Mouse (Mus musculus): ENCODE measurements at regions not wholly inside any gene's neighbourhood (a gene's known extent, or its start where the extent isn't known, plus 50 kb on each side); places are given as distances from the start of the nearest gene placed in this dataset.

GRCm38 (mm10) chr3:39320851-39321250 is 434.1 kb downstream of the Fat4 start:
- H3K9me3 ChIP-seq, result no peaks in the 10 kb centered on the region
- H3K4me2 ChIP-seq (replicated peaks), result no peak overlapping the region
- H3K9ac ChIP-seq (replicated peaks), result no peak overlapping the region
- H3K36me3 ChIP-seq, result no peaks in the 10 kb centered on the region
- 78% methylated on average over 7 of the region's 7 CpGs for WGBS
- no peak overlapping the region for H3K4me3 ChIP-seq
- H3K27ac ChIP-seq (replicated peaks), result no peak overlapping the region
- H3K4me1 ChIP-seq, result no peaks in the 10 kb centered on the region
- no peak for ATAC-seq (ENCODE audit: low FRiP score, low read depth)
- H3K27me3 ChIP-seq, result no peaks in the 10 kb centered on the region

GRCm38 (mm10) chr3:39322225-39322624 is 435.5 kb downstream of the Fat4 start:
- Histone ChIP-seq H3K4me2 (replicated peaks) (no peak overlapping the region), H3K36me3 (no peaks in the 10 kb centered on the region), H3K4me1 (no peaks in the 10 kb centered on the region), H3K4me3 (no peak overlapping the region), H3K27me3 (no peaks in the 10 kb centered on the region), H3K9me3 (no peaks in the 10 kb centered on the region), H3K9ac (replicated peaks) (no peak overlapping the region), H3K27ac (replicated peaks) (no peak overlapping the region)
- ATAC-seq (ENCODE audit: low FRiP score, low read depth), result no peak
- 74% methylated on average over 5 of the region's 5 CpGs for WGBS

- 46% methylated on average over 8 of the region's 8 CpGs for WGBS
- no peak overlapping the region for H3K4me3 ChIP-seq
- peaks cover 9% of the 10 kb centered on the region; the same call in 1 of the 2 replicates for H3K9me3 ChIP-seq
- H3K27ac ChIP-seq (replicated peaks), result no peak overlapping the region
- no peaks in the 10 kb centered on the region for H3K36me3 ChIP-seq
- no peaks in the 10 kb centered on the region for H3K4me1 ChIP-seq
- no peak overlapping the region for H3K9ac ChIP-seq (replicated peaks)
- no peaks in the 10 kb centered on the region for H3K27me3 ChIP-seq
- H3K4me2 ChIP-seq (replicated peaks), result no peak overlapping the region
- no peak for ATAC-seq (ENCODE audit: low FRiP score, low read depth)
These were observed 449.0 kb downstream of the Fat4 start for GRCm38 (mm10) chr3:39335612-39336230.

- H3K4me2 ChIP-seq (replicated peaks), result no peak overlapping the region
- H3K36me3 ChIP-seq, result no peaks in the 10 kb centered on the region
- no peak overlapping the region for H3K4me3 ChIP-seq
- H3K9me3 ChIP-seq, result no peaks in the 10 kb centered on the region
- ATAC-seq (ENCODE audit: low FRiP score, low read depth), result no peak
- H3K9ac ChIP-seq (replicated peaks), result no peak overlapping the region
- H3K27ac ChIP-seq (replicated peaks), result no peak overlapping the region
- H3K4me1 ChIP-seq, result no peaks in the 10 kb centered on the region
- H3K27me3 ChIP-seq, result no peaks in the 10 kb centered on the region
- 77% methylated on average over 3 of the region's 3 CpGs for WGBS
These were observed 454.5 kb downstream of the Fat4 start for GRCm38 (mm10) chr3:39341161-39341687.

GRCm38 (mm10) chr3:39344078-39344477 is 457.3 kb downstream of the Fat4 start:
- Histone ChIP-seq H3K9ac (replicated peaks) (no peak overlapping the region), H3K9me3 (no peaks in the 10 kb centered on the region), H3K4me2 (replicated peaks) (no peak overlapping the region), H3K4me3 (no peak overlapping the region), H3K27ac (replicated peaks) (no peak overlapping the region), H3K36me3 (no peaks in the 10 kb centered on the region), H3K4me1 (no peaks in the 10 kb centered on the region), H3K27me3 (no peaks in the 10 kb centered on the region)
- no peak for ATAC-seq (ENCODE audit: low FRiP score, low read depth)
- 82% methylated on average over 3 of the region's 3 CpGs for WGBS

- Histone ChIP-seq H3K27ac (replicated peaks) (no peak overlapping the region), H3K27me3 (no peaks in the 10 kb centered on the region), H3K9me3 (no peaks in the 10 kb centered on the region), H3K4me3 (no peak overlapping the region), H3K9ac (replicated peaks) (no peak overlapping the region), H3K4me1 (no peaks in the 10 kb centered on the region), H3K36me3 (no peaks in the 10 kb centered on the region), H3K4me2 (replicated peaks) (no peak overlapping the region)
- no peak for ATAC-seq (ENCODE audit: low FRiP score, low read depth)
- 96% methylated on average over 4 of the region's 4 CpGs for WGBS
These were observed 460.8 kb downstream of the Fat4 start for GRCm38 (mm10) chr3:39347578-39347977.

GRCm38 (mm10) chr3:39357012-39357411 is 470.3 kb downstream of the Fat4 start:
- no peak overlapping the region for H3K4me2 ChIP-seq (replicated peaks)
- no peak overlapping the region for H3K4me3 ChIP-seq
- no peak overlapping the region for H3K27ac ChIP-seq (replicated peaks)
- no peaks in the 10 kb centered on the region for H3K4me1 ChIP-seq
- H3K36me3 ChIP-seq, result no peaks in the 10 kb centered on the region
- no peak overlapping the region for H3K9ac ChIP-seq (replicated peaks)
- 96% methylated on average over 2 of the region's 2 CpGs for WGBS
- ATAC-seq (ENCODE audit: low FRiP score, low read depth), result no peak
- no peaks in the 10 kb centered on the region for H3K9me3 ChIP-seq
- no peaks in the 10 kb centered on the region for H3K27me3 ChIP-seq

- Histone ChIP-seq H3K27ac (replicated peaks) (no peak overlapping the region), H3K9ac (replicated peaks) (no peak overlapping the region), H3K4me1 (no peaks in the 10 kb centered on the region), H3K27me3 (no peaks in the 10 kb centered on the region), H3K4me3 (no peak overlapping the region), H3K9me3 (no peaks in the 10 kb centered on the region), H3K36me3 (no peaks in the 10 kb centered on the region), H3K4me2 (replicated peaks) (no peak overlapping the region)
- ATAC-seq (ENCODE audit: low FRiP score, low read depth), result no peak
- 58% methylated on average over 2 of the region's 2 CpGs for WGBS
These were observed 473.5 kb downstream of the Fat4 start for GRCm38 (mm10) chr3:39360278-39360677.

- WGBS, result 95% methylated on average over 4 of the region's 4 CpGs
- Histone ChIP-seq H3K4me2 (replicated peaks) (no peak overlapping the region), H3K4me1 (no peaks in the 10 kb centered on the region), H3K4me3 (no peak overlapping the region), H3K36me3 (no peaks in the 10 kb centered on the region), H3K27ac (replicated peaks) (no peak overlapping the region), H3K27me3 (no peaks in the 10 kb centered on the region), H3K9ac (replicated peaks) (no peak overlapping the region), H3K9me3 (no peaks in the 10 kb centered on the region)
- ATAC-seq (ENCODE audit: low FRiP score, low read depth), result no peak
These were observed 484.2 kb downstream of the Fat4 start for GRCm38 (mm10) chr3:39370926-39371325.

- Histone ChIP-seq H3K4me1 (no peaks in the 10 kb centered on the region), H3K9ac (replicated peaks) (no peak overlapping the region), H3K9me3 (no peaks in the 10 kb centered on the region), H3K36me3 (no peaks in the 10 kb centered on the region), H3K27ac (replicated peaks) (no peak overlapping the region), H3K27me3 (no peaks in the 10 kb centered on the region), H3K4me3 (no peak overlapping the region), H3K4me2 (replicated peaks) (no peak overlapping the region)
- ATAC-seq (ENCODE audit: low FRiP score, low read depth), result no peak
- 81% methylated on average over 10 of the region's 10 CpGs for WGBS
These were observed 485.7 kb downstream of the Fat4 start for GRCm38 (mm10) chr3:39372426-39372950.

- no peak overlapping the region for H3K4me2 ChIP-seq (replicated peaks)
- no peaks in the 10 kb centered on the region for H3K9me3 ChIP-seq
- no peaks in the 10 kb centered on the region for H3K36me3 ChIP-seq
- no peak overlapping the region for H3K9ac ChIP-seq (replicated peaks)
- no peaks in the 10 kb centered on the region for H3K27me3 ChIP-seq
- 92% methylated on average over 5 of the region's 5 CpGs for WGBS
- no peak overlapping the region for H3K27ac ChIP-seq (replicated peaks)
- ATAC-seq (ENCODE audit: low FRiP score, low read depth), result no peak
- H3K4me1 ChIP-seq, result no peaks in the 10 kb centered on the region
- H3K4me3 ChIP-seq, result no peak overlapping the region
These were observed 488.7 kb downstream of the Fat4 start for GRCm38 (mm10) chr3:39375465-39375864.

- WGBS, result 76% methylated on average over 1 of the region's 1 CpGs
- no peak for ATAC-seq (ENCODE audit: low FRiP score, low read depth)
- H3K4me1 ChIP-seq, result no peaks in the 10 kb centered on the region
These were observed 501.8 kb downstream of the Fat4 start for GRCm38 (mm10) chr3:39388491-39388890.

GRCm38 (mm10) chr3:39390442-39390841 is 503.7 kb downstream of the Fat4 start:
- no peak overlapping the region for H3K4me2 ChIP-seq (replicated peaks)
- ATAC-seq (ENCODE audit: low FRiP score, low read depth), result no peak
- WGBS, result 65% methylated on average over 9 of the region's 9 CpGs
- H3K9me3 ChIP-seq, result no peaks in the 10 kb centered on the region
- H3K9ac ChIP-seq (replicated peaks), result no peak overlapping the region
- no peak overlapping the region for H3K4me3 ChIP-seq
- H3K36me3 ChIP-seq, result no peaks in the 10 kb centered on the region
- no peak overlapping the region for H3K27ac ChIP-seq (replicated peaks)
- no peaks in the 10 kb centered on the region for H3K4me1 ChIP-seq
- H3K27me3 ChIP-seq, result no peaks in the 10 kb centered on the region

More at GRCm38 (mm10) chr3:39388491-39388890, 501.8 kb downstream of the Fat4 start:
- Histone ChIP-seq H3K36me3 (no peaks in the 10 kb centered on the region), H3K27ac (replicated peaks) (no peak overlapping the region), H3K4me2 (replicated peaks) (no peak overlapping the region), H3K9me3 (no peaks in the 10 kb centered on the region), H3K4me3 (no peak overlapping the region), H3K9ac (replicated peaks) (no peak overlapping the region), H3K27me3 (no peaks in the 10 kb centered on the region)

All from midbrain, embryonic 12.5 days (tissue).